10 mouse cellular contexts compared by ENCODE assay signal in the genomic region with DNA sequence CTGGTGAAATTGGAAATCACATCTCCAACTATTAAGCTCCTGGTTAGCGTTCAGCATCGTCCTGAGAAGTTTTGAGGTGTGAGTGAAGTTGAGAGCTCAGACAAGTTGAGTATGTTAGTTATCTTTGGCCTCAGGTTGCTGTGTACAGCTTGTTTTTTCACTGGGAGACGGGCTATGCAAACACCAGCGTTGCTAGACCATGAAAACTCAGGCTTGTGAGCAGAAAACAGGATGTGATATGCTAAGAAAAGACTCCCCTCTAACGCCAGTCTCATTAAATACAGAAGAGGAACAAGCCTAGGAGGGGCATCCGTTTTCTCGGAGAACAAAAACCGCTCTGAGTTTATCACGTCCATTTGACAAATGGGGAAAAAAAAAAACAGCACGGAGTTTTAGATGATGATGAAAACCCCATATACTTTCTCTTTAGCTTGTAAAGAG. TPM values are rescaled to one million over a fixed set of nuclear protein-coding genes. Genes with fewer than 3 reads are reported as not detected.
DNase-seq lines count a peak whose midpoint lies in the region; ATAC-seq and TF ChIP-seq lines count a peak whose summit lies in the region.
"Had no signal": no experiment of that assay in that cellular context is flagged by ENCODE, and none has a peak within 500 bp of the region (broad histone marks: within the 10 kb centered on the region; RNA-seq: fewer than 3 reads in every experiment).

No protein-coding gene starts in this region.

- TF ChIP-seq POLR2A in cortical plate, adult 2 months (IDR thresholded peaks at IDR 0.05; ENCODE audit: extremely low read depth, insufficient read depth, low read length) = no peak

- no peaks in the 10 kb centered on the region for H3K27me3 ChIP-seq in kidney, postnatal 0 days (ENCODE audit: insufficient read depth, low read length)
- no peaks in the 10 kb centered on the region; the same call in 1 of the 2 replicates for H3K27me3 ChIP-seq in kidney, embryonic 14.5 days (ENCODE audit: control insufficient read depth, insufficient read depth, low read length)
- no peaks in the 10 kb centered on the region for H3K27me3 ChIP-seq in megakaryocyte, embryonic 14.5 days (replicated peaks)
- no peaks in the 10 kb centered on the region for H3K27me3 ChIP-seq in forebrain, postnatal 0 days (ENCODE audit: insufficient read depth, low read length)
- H3K27me3 ChIP-seq in hindbrain, embryonic 14.5 days (ENCODE audit: control insufficient read depth, insufficient read depth, low read length) = no peaks in the 10 kb centered on the region
- H3K27me3 ChIP-seq: embryonic facial prominence, embryonic 12.5 days; hindbrain, embryonic 15.5 days had no signal

- peak; percentile 49 for DNase-seq in kidney, postnatal 0 days (ENCODE audit: low spot score)
- DNase-seq in forebrain, postnatal 0 days = no peak
- DNase-seq in urinary bladder, adult 18-20 months (ENCODE audit: low spot score in 2 of 2) = no peak
- DNase-seq in hindbrain, embryonic 14.5 days (ENCODE audit: low spot score) = no peak

- H3K9ac ChIP-seq in kidney, postnatal 0 days (ENCODE audit: low read depth, low read length) = no peak overlapping the region
- no peak overlapping the region for H3K9ac ChIP-seq in kidney, embryonic 14.5 days (ENCODE audit: low read depth, low read length)
- no peak overlapping the region for H3K9ac ChIP-seq in forebrain, postnatal 0 days
- no peak overlapping the region for H3K9ac ChIP-seq in hindbrain, embryonic 14.5 days
- H3K9ac ChIP-seq: embryonic facial prominence, embryonic 12.5 days; hindbrain, embryonic 15.5 days had no signal

- no peaks in the 10 kb centered on the region for H3K36me3 ChIP-seq in kidney, postnatal 0 days (ENCODE audit: insufficient read depth, low read length)
- no peaks in the 10 kb centered on the region for H3K36me3 ChIP-seq in kidney, embryonic 14.5 days (ENCODE audit: control insufficient read depth, insufficient read depth, low read length)
- H3K36me3 ChIP-seq in megakaryocyte, embryonic 14.5 days (replicated peaks; ENCODE audit: low read length) = peaks cover 9% of the 10 kb centered on the region
- no peaks in the 10 kb centered on the region for H3K36me3 ChIP-seq in forebrain, postnatal 0 days (ENCODE audit: insufficient read depth)
- H3K36me3 ChIP-seq in hindbrain, embryonic 14.5 days (replicated peaks; ENCODE audit: control insufficient read depth, insufficient read depth) = no peaks in the 10 kb centered on the region
- H3K36me3 ChIP-seq: embryonic facial prominence, embryonic 12.5 days; hindbrain, embryonic 15.5 days had no signal

- 30% methylated on average over 10 of the region's 10 CpGs for WGBS in kidney, postnatal 0 days
- 56% methylated on average over 10 of the region's 10 CpGs for WGBS in kidney, embryonic 14.5 days
- WGBS in forebrain, postnatal 0 days = 67% methylated on average over 10 of the region's 10 CpGs
- WGBS in hindbrain, embryonic 14.5 days = 72% methylated on average over 10 of the region's 10 CpGs

- no peaks in the 10 kb centered on the region for H3K9me3 ChIP-seq in kidney, postnatal 0 days (replicated peaks; ENCODE audit: low read length)
- H3K9me3 ChIP-seq in kidney, embryonic 14.5 days (ENCODE audit: control insufficient read depth, low read length) = peaks cover 4% of the 10 kb centered on the region; the same call in 1 of the 2 replicates
- H3K9me3 ChIP-seq in megakaryocyte, embryonic 14.5 days = peaks cover 15% of the 10 kb centered on the region
- no peaks in the 10 kb centered on the region for H3K9me3 ChIP-seq in forebrain, postnatal 0 days (ENCODE audit: low read length)
- H3K9me3 ChIP-seq in hindbrain, embryonic 14.5 days (ENCODE audit: control insufficient read depth, low read length) = 0 out of 2 replicates have a peak, but pooled peaks cover 2% of the 10 kb centered on the region
- H3K9me3 ChIP-seq: embryonic facial prominence, embryonic 12.5 days had no signal

- ATAC-seq in kidney, postnatal 0 days (replicated peaks; ENCODE audit: low FRiP score, low read depth) = no peak
- ATAC-seq in kidney, embryonic 14.5 days (ENCODE audit: low FRiP score, low TSS enrichment) = no peak
- ATAC-seq in CD4-positive, CD25-positive, alpha-beta regulatory T cell, adult 4 months = peak; percentile 55
- no peak for ATAC-seq in forebrain, postnatal 0 days
- no peak for ATAC-seq in hindbrain, embryonic 14.5 days (ENCODE audit: low FRiP score)

- TF ChIP-seq CTCF in kidney, postnatal 0 days (IDR thresholded peaks at IDR 0.05; ENCODE audit: low read depth) = no peak
- TF ChIP-seq CTCF in cortical plate, adult 2 months (IDR thresholded peaks at IDR 0.05; ENCODE audit: extremely low read depth, insufficient read depth, low read length) = no peak
- TF ChIP-seq CTCF in forebrain, postnatal 0 days (IDR thresholded peaks at IDR 0.05; ENCODE audit: low read depth) = no peak

- no peak overlapping the region for H3K4me3 ChIP-seq in kidney, postnatal 0 days (replicated peaks; ENCODE audit: low read depth, low read length)
- no peak overlapping the region for H3K4me3 ChIP-seq in kidney, embryonic 14.5 days (ENCODE audit: low read length)
- H3K4me3 ChIP-seq in cortical plate, adult 2 months (ENCODE audit: insufficient read depth, low read length) = no peak overlapping the region
- peak overlapping the region; percentile 85 for H3K4me3 ChIP-seq in megakaryocyte, embryonic 14.5 days (replicated peaks)
- no peak overlapping the region for H3K4me3 ChIP-seq in forebrain, postnatal 0 days (ENCODE audit: low read depth, low read length)
- H3K4me3 ChIP-seq in hindbrain, embryonic 14.5 days (replicated peaks; ENCODE audit: low read length) = no peak overlapping the region
- H3K4me3 ChIP-seq: embryonic facial prominence, embryonic 12.5 days; hindbrain, embryonic 15.5 days had no signal

- peak overlapping the region; percentile 16; the same call in 1 of the 2 replicates for H3K27ac ChIP-seq in kidney, postnatal 0 days
- H3K27ac ChIP-seq in kidney, embryonic 14.5 days (ENCODE audit: low read depth, low read length) = no peak overlapping the region
- 0 out of 2 replicates have a peak overlapping the region, but pooled peaks have one; percentile 28 for H3K27ac ChIP-seq in cortical plate, adult 2 months (ENCODE audit: insufficient read depth, low read length)
- no peak overlapping the region for H3K27ac ChIP-seq in forebrain, postnatal 0 days (ENCODE audit: low read depth, low read length)
- no peak overlapping the region for H3K27ac ChIP-seq in hindbrain, embryonic 14.5 days
- H3K27ac ChIP-seq: embryonic facial prominence, embryonic 12.5 days; hindbrain, embryonic 15.5 days had no signal

- H3K4me1 ChIP-seq in kidney, postnatal 0 days (replicated peaks; ENCODE audit: insufficient read depth, low read length) = no peaks in the 10 kb centered on the region
- H3K4me1 ChIP-seq in kidney, embryonic 14.5 days (ENCODE audit: control insufficient read depth, insufficient read depth, low read length) = no peaks in the 10 kb centered on the region
- no peaks in the 10 kb centered on the region for H3K4me1 ChIP-seq in cortical plate, adult 2 months (ENCODE audit: control insufficient read depth, insufficient read depth, low read length)
- peaks cover 63% of the 10 kb centered on the region for H3K4me1 ChIP-seq in megakaryocyte, embryonic 14.5 days
- no peaks in the 10 kb centered on the region for H3K4me1 ChIP-seq in forebrain, postnatal 0 days (ENCODE audit: insufficient read depth)
- no peaks in the 10 kb centered on the region for H3K4me1 ChIP-seq in hindbrain, embryonic 14.5 days (replicated peaks; ENCODE audit: control insufficient read depth, insufficient read depth, low read length)
- H3K4me1 ChIP-seq: embryonic facial prominence, embryonic 12.5 days; hindbrain, embryonic 15.5 days had no signal

- no peak overlapping the region for H3K4me2 ChIP-seq in kidney, postnatal 0 days (ENCODE audit: low read length)
- H3K4me2 ChIP-seq in kidney, embryonic 14.5 days (replicated peaks; ENCODE audit: low read depth, low read length) = no peak overlapping the region
- no peak overlapping the region for H3K4me2 ChIP-seq in forebrain, postnatal 0 days (ENCODE audit: low read depth)
- no peak overlapping the region for H3K4me2 ChIP-seq in hindbrain, embryonic 14.5 days (replicated peaks)
- H3K4me2 ChIP-seq: embryonic facial prominence, embryonic 12.5 days; hindbrain, embryonic 15.5 days had no signal

RNA-seq across cellular contexts. Expression of gene H2-Ob, which starts 0.9 kb away (rescaled TPM):
- polyA plus RNA-seq in kidney, postnatal 0 days (2015; fragmentation: Nextera tagmentation; extraction: Ambion mirVana) = 0.11 and 0.18 TPM in 2 replicates
- polyA plus RNA-seq in kidney, embryonic 14.5 days (2014; fragmentation: Nextera tagmentation; extraction: Ambion mirVana) = not detected in 2 replicates
- 100 to 1,000 TPM in 1 of 2 experiments, 10 to 100 TPM in 1; 81.1 to 105 TPM for polyA plus RNA-seq in CD4-positive, CD25-positive, alpha-beta regulatory T cell, adult 4 months (2017; shearing (Covaris generic))
- 1.0 and 1.5 TPM in 2 replicates for polyA plus RNA-seq in cortical plate, adult 2 months (2012; rRNA removed)
- 0.76 TPM in 1 of 2 replicates, not detected in the other for polyA plus RNA-seq in megakaryocyte, embryonic 14.5 days (2012; ENCODE audit: insufficient read depth, low replicate concordance)
- total RNA-seq in forebrain, postnatal 0 days (2014; rRNA removed) = 0.10 TPM in 1 of 2 replicates, not detected in the other
- 0.33 and 0.36 TPM in 2 replicates for polyA plus RNA-seq in forebrain, postnatal 0 days (2015; fragmentation: Nextera tagmentation; extraction: Ambion mirVana)
- polyA plus RNA-seq in hindbrain, embryonic 14.5 days (2014; fragmentation: Nextera tagmentation; extraction: Ambion mirVana) = not detected in 2 replicates
- polyA plus RNA-seq: embryonic facial prominence, embryonic 12.5 days had no signal

RNA-seq across cellular contexts. Expression of gene H2-Ab1, which starts 17.9 kb away (rescaled TPM):
- 48.2 and 49.7 TPM in 2 replicates for polyA plus RNA-seq in kidney, postnatal 0 days (2015; fragmentation: Nextera tagmentation; extraction: Ambion mirVana)
- polyA plus RNA-seq in kidney, embryonic 14.5 days (2014; fragmentation: Nextera tagmentation; extraction: Ambion mirVana) = 21.7 and 22.9 TPM in 2 replicates
- 10 to 100 TPM in 1 of 2 experiments, 1 to 10 TPM in 1; 8.9 to 77.0 TPM for polyA plus RNA-seq in CD4-positive, CD25-positive, alpha-beta regulatory T cell, adult 4 months (2017; shearing (Covaris generic))
- 3.1 and 3.6 TPM in 2 replicates for polyA plus RNA-seq in cortical plate, adult 2 months (2012; rRNA removed)
- 1.8 TPM in 1 of 2 replicates, not detected in the other for polyA plus RNA-seq in megakaryocyte, embryonic 14.5 days (2012; ENCODE audit: insufficient read depth, low replicate concordance)
- 0.38 and 2.0 TPM in 2 replicates for total RNA-seq in forebrain, postnatal 0 days (2014; rRNA removed)
- polyA plus RNA-seq in forebrain, postnatal 0 days (2015; fragmentation: Nextera tagmentation; extraction: Ambion mirVana) = 1.8 and 2.1 TPM in 2 replicates
- polyA plus RNA-seq in hindbrain, embryonic 14.5 days (2014; fragmentation: Nextera tagmentation; extraction: Ambion mirVana) = 0.80 and 1.8 TPM in 2 replicates

RNA-seq across cellular contexts. Expression of gene Tap2, which starts 36.3 kb away (rescaled TPM):
- polyA plus RNA-seq in kidney, postnatal 0 days (2015; fragmentation: Nextera tagmentation; extraction: Ambion mirVana) = 8.8 TPM in 2 replicates
- 1.2 and 1.8 TPM in 2 replicates for polyA plus RNA-seq in kidney, embryonic 14.5 days (2014; fragmentation: Nextera tagmentation; extraction: Ambion mirVana)
- 100 to 1,000 TPM in 1 of 2 experiments, 10 to 100 TPM in 1; 78.9 to 260 TPM for polyA plus RNA-seq in CD4-positive, CD25-positive, alpha-beta regulatory T cell, adult 4 months (2017; shearing (Covaris generic))
- polyA plus RNA-seq in cortical plate, adult 2 months (2012; rRNA removed) = 7.9 and 8.3 TPM in 2 replicates
- polyA plus RNA-seq in megakaryocyte, embryonic 14.5 days (2012; ENCODE audit: insufficient read depth, low replicate concordance) = 87.3 and 103 TPM in 2 replicates
- 1.3 and 1.9 TPM in 2 replicates for total RNA-seq in forebrain, postnatal 0 days (2014; rRNA removed)
- polyA plus RNA-seq in forebrain, postnatal 0 days (2015; fragmentation: Nextera tagmentation; extraction: Ambion mirVana) = 3.2 and 3.8 TPM in 2 replicates
- 0.72 and 1.6 TPM in 2 replicates for polyA plus RNA-seq in hindbrain, embryonic 14.5 days (2014; fragmentation: Nextera tagmentation; extraction: Ambion mirVana)

RNA-seq across cellular contexts. Expression of gene Psmb8, which starts 42.1 kb away (rescaled TPM):
- 17.7 and 21.6 TPM in 2 replicates for polyA plus RNA-seq in kidney, postnatal 0 days (2015; fragmentation: Nextera tagmentation; extraction: Ambion mirVana)
- polyA plus RNA-seq in kidney, embryonic 14.5 days (2014; fragmentation: Nextera tagmentation; extraction: Ambion mirVana) = 4.3 and 4.8 TPM in 2 replicates
- polyA plus RNA-seq in CD4-positive, CD25-positive, alpha-beta regulatory T cell, adult 4 months (2017; shearing (Covaris generic)) = 100 to 1,000 TPM; 781 to 871 TPM
- 8.7 and 10.1 TPM in 2 replicates for polyA plus RNA-seq in cortical plate, adult 2 months (2012; rRNA removed)
- polyA plus RNA-seq in megakaryocyte, embryonic 14.5 days (2012; ENCODE audit: insufficient read depth, low replicate concordance) = 16.6 and 74.9 TPM in 2 replicates
- 1.5 and 2.9 TPM in 2 replicates for total RNA-seq in forebrain, postnatal 0 days (2014; rRNA removed)
- polyA plus RNA-seq in forebrain, postnatal 0 days (2015; fragmentation: Nextera tagmentation; extraction: Ambion mirVana) = 4.8 and 7.2 TPM in 2 replicates
- 3.6 and 3.8 TPM in 2 replicates for polyA plus RNA-seq in hindbrain, embryonic 14.5 days (2014; fragmentation: Nextera tagmentation; extraction: Ambion mirVana)

RNA-seq across cellular contexts. Expression of gene H2-Aa, which starts 48.0 kb away (rescaled TPM):
- polyA plus RNA-seq in kidney, postnatal 0 days (2015; fragmentation: Nextera tagmentation; extraction: Ambion mirVana) = 5.9 and 6.0 TPM in 2 replicates
- polyA plus RNA-seq in kidney, embryonic 14.5 days (2014; fragmentation: Nextera tagmentation; extraction: Ambion mirVana) = 2.7 TPM in 2 replicates
- 100 to 1,000 TPM in 1 of 2 experiments, 10 to 100 TPM in 1; 11.3 to 101 TPM for polyA plus RNA-seq in CD4-positive, CD25-positive, alpha-beta regulatory T cell, adult 4 months (2017; shearing (Covaris generic))
- 2.8 and 2.9 TPM in 2 replicates for polyA plus RNA-seq in cortical plate, adult 2 months (2012; rRNA removed)
- 0.64 TPM in 1 of 2 replicates, not detected in the other for polyA plus RNA-seq in megakaryocyte, embryonic 14.5 days (2012; ENCODE audit: insufficient read depth, low replicate concordance)
- total RNA-seq in forebrain, postnatal 0 days (2014; rRNA removed) = 0.14 and 0.85 TPM in 2 replicates
- polyA plus RNA-seq in forebrain, postnatal 0 days (2015; fragmentation: Nextera tagmentation; extraction: Ambion mirVana) = 0.59 and 0.73 TPM in 2 replicates
- polyA plus RNA-seq in hindbrain, embryonic 14.5 days (2014; fragmentation: Nextera tagmentation; extraction: Ambion mirVana) = 0.31 and 0.58 TPM in 2 replicates

Comparison
In these comparisons a context has a peak if more than half of its experiments do, and no peak if none do; other contexts are left out.
1. H3K27ac ChIP-seq: peak in kidney, postnatal 0 days (single experiment) and cortical plate, adult 2 months (single experiment); none in kidney, embryonic 14.5 days (single experiment), forebrain, postnatal 0 days (single experiment) and hindbrain, embryonic 14.5 days (single experiment).
2. RNA of gene H2-Ob, which starts 0.9 kb away (polyA plus RNA-seq): 81.1 to 105 TPM in CD4-positive, CD25-positive, alpha-beta regulatory T cell, adult 4 months; 1.0 to 1.5 TPM in cortical plate, adult 2 months, 0.76 TPM in megakaryocyte, embryonic 14.5 days, 0.33 to 0.36 TPM in forebrain, postnatal 0 days, 0.11 to 0.18 TPM in kidney, postnatal 0 days, not detected in kidney, embryonic 14.5 days and not detected in hindbrain, embryonic 14.5 days; every median in the first group is over 10 times any median in the second.